Mouse (Mus musculus) neural tube, embryonic 12.5 days (tissue): ENCODE data around the gene Mst1. TPM values are rescaled to one million over a fixed set of nuclear protein-coding genes. Genes with fewer than 3 reads are reported as not detected.

Source experiments
- ATAC-seq: fragments of 200-750 bp; cut with Nextera tagmentation; 2 replicates; pipeline ENCODE4 v1.8.0; 2017; ENCODE audit warnings: low read depth, mild to moderate bottlenecking, moderate TSS enrichment, moderate library complexity; ENCODE audit not compliant: low FRiP score
- H3K27ac ChIP-seq: fragments of 300-500 bp; sonication (generic); 2 replicates; pipeline ENCODE4 v1.5.1; 2016
- H3K27me3 ChIP-seq: fragments of 300-500 bp; sonication (generic); replicated peaks from 2 replicates; pipeline ENCODE4 v1.6.1; 2016; ENCODE audit warnings: mild to moderate bottlenecking
- H3K36me3 ChIP-seq: fragments of 300-500 bp; sonication (generic); 2 replicates; pipeline ENCODE4 v1.6.1; 2016; ENCODE audit warnings: mild to moderate bottlenecking
- H3K4me1 ChIP-seq: fragments of 300-500 bp; sonication (generic); 2 replicates; pipeline ENCODE4 v1.6.1; 2016
- H3K4me2 ChIP-seq: fragments of 300-500 bp; sonication (generic); replicated peaks from 2 replicates; pipeline ENCODE4 v1.6.1; 2016; ENCODE audit warnings: mild to moderate bottlenecking
- H3K4me3 ChIP-seq: fragments of 300-500 bp; sonication (generic); 2 replicates; pipeline ENCODE4 v1.5.1; 2016
- H3K9ac ChIP-seq: fragments of 300-500 bp; sonication (generic); 2 replicates; pipeline ENCODE4 v1.6.1; 2016; ENCODE audit warnings: mild to moderate bottlenecking
- H3K9me3 ChIP-seq: fragments of 300-500 bp; sonication (generic); 2 replicates; pipeline ENCODE4 v1.6.1; 2016; ENCODE audit warnings: mild to moderate bottlenecking
- WGBS: fragments of 180-500 bp; shearing (Covaris S2); methylation state at CpG from one replicate; pipeline ENCODE4 v1.1.7; 2016; 5-methylcytosine and 5-hydroxymethylcytosine counted together
- polyA plus RNA-seq: library from polyadenylated mRNA; unstranded; fragments of >200 nt; fragmentation: Nextera tagmentation; extraction: Ambion mirVana; gene quantifications from 2 replicates; pipeline ENCODE4 v1.2.1, GENCODE M21; 2016

Mst1 gene
- polyA plus RNA-seq, result 0.44 and 0.46 TPM in 2 replicates

DNA sequence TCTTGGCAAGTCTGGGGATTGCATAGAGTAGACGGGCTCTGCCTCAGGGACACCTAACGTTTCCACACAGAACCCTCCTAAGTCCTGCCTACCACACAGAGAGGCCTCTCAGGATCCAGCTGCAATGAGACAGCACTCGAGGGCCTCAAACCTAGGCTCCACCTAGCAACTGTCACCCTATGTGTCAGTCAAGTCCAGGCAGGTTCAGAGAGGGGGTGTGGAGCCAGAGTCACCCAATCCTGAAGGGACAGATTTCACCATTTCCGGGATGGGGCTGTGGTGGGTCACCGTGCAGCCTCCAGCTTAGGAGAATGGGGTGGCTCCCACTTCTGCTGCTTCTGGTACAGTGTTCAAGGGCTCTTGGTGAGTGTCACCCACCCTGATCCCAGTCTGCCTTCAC is at the start of gene Mst1:
TSS of gene Mst1 (plus strand) at position 269 of the 400 bp plus-strand sequence.
- WGBS, result 76% methylated on average over 5 of the region's 5 CpGs
- peaks cover 22% of the 10 kb centered on the region for H3K4me1 ChIP-seq
- peaks cover 38% of the 10 kb centered on the region for H3K27me3 ChIP-seq
- peak within 1 kb of the TSS; percentile 87 for H3K4me3 ChIP-seq
- no peak within 1 kb of the TSS for H3K27ac ChIP-seq
- no peaks in the 10 kb centered on the region for H3K9me3 ChIP-seq
- peak within 1 kb of the TSS; percentile 96 for H3K4me2 ChIP-seq
- peak within 1 kb of the TSS; percentile 96 for H3K9ac ChIP-seq
- no peak for ATAC-seq
- H3K36me3 ChIP-seq, result peaks cover 13% of the 10 kb centered on the region

- Histone ChIP-seq H3K4me3 (no peak overlapping the region), H3K4me2 (no peak overlapping the region), H3K9me3 (no peaks in the 10 kb centered on the region), H3K27ac (no peak overlapping the region), H3K9ac (no peak overlapping the region), H3K4me1 (no peaks in the 10 kb centered on the region), H3K36me3 (peaks cover 56% of the 10 kb centered on the region), H3K27me3 (no peaks in the 10 kb centered on the region)
- 94% methylated on average over 5 of the region's 5 CpGs for WGBS
- ATAC-seq, result no peak
Measured at GRCm38 (mm10) chr9:108032126-108032525, 48.1 kb upstream of the Mst1 start.

- Histone ChIP-seq H3K4me3 (no peak overlapping the region), H3K9me3 (no peaks in the 10 kb centered on the region), H3K4me1 (no peaks in the 10 kb centered on the region), H3K9ac (no peak overlapping the region), H3K27me3 (no peaks in the 10 kb centered on the region), H3K27ac (no peak overlapping the region), H3K4me2 (no peak overlapping the region), H3K36me3 (peaks cover 58% of the 10 kb centered on the region)
- WGBS, result 100% methylated on average over 2 of the region's 2 CpGs
- no peak for ATAC-seq
Measured at GRCm38 (mm10) chr9:108035331-108036156, 44.7 kb upstream of the Mst1 start.

DNA sequence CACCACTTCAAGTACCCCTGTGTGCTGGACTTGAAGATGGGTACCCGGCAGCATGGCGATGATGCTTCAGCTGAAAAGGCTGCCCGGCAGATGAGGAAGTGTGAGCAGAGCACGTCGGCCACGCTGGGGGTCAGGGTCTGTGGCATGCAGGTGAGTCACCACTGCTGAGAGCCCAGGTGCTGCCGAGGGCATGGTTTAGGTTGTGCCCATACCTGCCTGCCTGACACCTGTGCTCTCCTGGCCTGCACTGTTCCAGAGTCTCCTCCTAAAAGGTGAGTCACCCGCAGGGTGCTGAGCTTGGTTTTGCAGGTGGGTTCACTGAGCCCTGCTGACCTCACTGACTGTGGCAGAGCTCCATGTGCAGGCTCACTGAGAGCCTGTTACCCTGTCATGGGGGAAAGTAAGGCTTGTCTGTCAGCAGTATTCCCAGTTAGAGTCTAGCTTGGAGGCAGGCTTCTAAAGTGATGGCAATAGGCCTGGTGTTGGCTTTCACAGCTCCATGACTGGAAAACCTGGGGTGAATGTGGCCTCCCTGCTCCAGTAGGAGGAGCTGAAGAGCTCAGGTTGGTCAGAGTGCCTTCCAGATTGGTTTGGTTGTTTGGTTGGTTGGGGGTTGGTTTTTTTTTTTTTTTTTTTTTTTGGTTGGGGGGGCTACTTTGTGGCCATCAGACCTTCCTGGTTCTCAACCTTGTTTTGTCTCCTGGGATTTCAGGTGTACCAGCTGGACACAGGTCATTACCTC is 35.3 kb upstream of the Mst1 start:
- WGBS, result 97% methylated on average over 8 of the region's 8 CpGs

DNA sequence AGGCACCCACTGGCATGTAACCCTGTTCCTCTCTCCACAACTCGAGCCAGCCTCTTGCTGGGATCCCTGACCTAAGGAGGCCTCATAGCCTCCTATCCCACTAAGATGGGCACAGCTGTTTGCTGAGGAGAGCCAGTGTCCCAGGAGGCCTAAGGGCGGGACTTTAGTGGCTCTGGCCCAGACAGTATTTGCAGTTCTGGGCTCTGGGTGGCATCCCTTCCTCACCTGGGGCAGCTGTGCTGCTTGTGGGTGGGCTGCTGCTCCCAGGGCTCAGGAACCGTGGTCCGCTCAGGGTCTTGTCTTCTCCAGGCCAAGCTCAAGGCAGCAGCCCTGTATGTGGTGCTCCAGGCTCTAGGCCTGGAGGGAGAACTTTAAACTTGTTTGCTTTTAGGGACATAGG is 33.7 kb upstream of the Mst1 start:
- Histone ChIP-seq H3K27me3 (no peaks in the 10 kb centered on the region), H3K9me3 (no peaks in the 10 kb centered on the region), H3K27ac (no peak overlapping the region), H3K4me1 (peaks cover 23% of the 10 kb centered on the region), H3K36me3 (peaks cover 59% of the 10 kb centered on the region), H3K4me2 (no peak overlapping the region), H3K9ac (no peak overlapping the region), H3K4me3 (no peak overlapping the region)
- WGBS, result 89% methylated on average over 4 of the region's 4 CpGs
- ATAC-seq, result no peak

More for the DNA sequence above, 35.3 kb upstream of the Mst1 start:
- Histone ChIP-seq H3K4me2 (no peak overlapping the region), H3K36me3 (peaks cover 59% of the 10 kb centered on the region), H3K9me3 (no peaks in the 10 kb centered on the region), H3K9ac (no peak overlapping the region), H3K27me3 (no peaks in the 10 kb centered on the region), H3K4me1 (peaks cover 16% of the 10 kb centered on the region), H3K4me3 (no peak overlapping the region), H3K27ac (no peak overlapping the region)
- no peak for ATAC-seq

DNA sequence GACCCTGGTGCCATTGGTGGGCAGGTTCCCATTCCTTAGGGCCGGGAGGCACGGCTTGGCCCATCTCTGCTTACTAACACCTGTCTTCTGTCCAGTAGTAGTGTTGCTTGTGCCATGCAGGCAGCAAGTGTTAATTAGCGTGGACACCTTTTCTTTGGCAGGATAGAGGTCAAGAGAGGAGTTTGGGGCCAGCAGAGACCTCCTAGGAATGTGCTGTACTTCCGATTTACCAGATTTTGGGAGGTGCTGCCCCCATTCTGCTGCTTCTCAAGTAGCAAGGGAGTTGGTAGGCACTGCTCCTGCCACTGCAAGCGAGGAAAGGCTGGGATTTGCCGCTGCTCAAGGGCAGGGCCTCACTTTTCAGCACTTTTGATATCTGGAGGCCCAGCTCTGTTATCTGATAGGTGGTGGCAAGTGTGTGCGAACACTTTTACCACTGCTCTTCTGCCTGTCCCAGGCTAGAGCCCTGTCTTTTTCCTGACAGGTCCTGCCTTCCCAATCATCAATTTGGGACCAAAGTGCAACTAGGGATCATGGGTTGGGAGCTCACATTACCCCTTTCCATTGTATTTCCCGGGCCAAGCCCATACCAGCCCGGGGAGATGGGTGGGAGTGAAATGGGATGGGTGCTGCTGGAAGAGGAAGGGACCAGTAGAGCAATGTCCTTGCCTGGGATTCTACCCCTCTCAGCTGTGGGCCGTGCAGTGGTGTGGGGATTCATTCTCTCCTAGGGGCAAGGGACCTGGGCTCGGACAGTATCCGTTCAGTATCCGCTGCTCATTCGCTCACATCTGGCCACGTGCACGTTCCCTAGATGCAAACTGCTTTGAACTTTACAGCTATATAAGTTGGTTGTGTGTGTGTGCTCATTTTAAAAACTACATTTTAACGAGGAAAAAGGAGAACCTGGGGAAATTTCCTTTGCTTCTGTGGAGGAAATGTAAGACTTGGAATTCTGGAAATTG is 32.4 kb upstream of the Mst1 start:
- H3K27ac ChIP-seq, result no peak overlapping the region
- peaks cover 49% of the 10 kb centered on the region for H3K36me3 ChIP-seq
- peak overlapping the region; percentile 70 for H3K4me3 ChIP-seq
- H3K9me3 ChIP-seq, result no peaks in the 10 kb centered on the region
- ATAC-seq, result no peak
- peaks cover 23% of the 10 kb centered on the region for H3K4me1 ChIP-seq
- peak overlapping the region; percentile 86 for H3K4me2 ChIP-seq
- no peaks in the 10 kb centered on the region for H3K27me3 ChIP-seq
- 50% methylated on average over 17 of the region's 17 CpGs for WGBS
- H3K9ac ChIP-seq, result peak overlapping the region; percentile 45; the same call in 1 of the 2 replicates

DNA sequence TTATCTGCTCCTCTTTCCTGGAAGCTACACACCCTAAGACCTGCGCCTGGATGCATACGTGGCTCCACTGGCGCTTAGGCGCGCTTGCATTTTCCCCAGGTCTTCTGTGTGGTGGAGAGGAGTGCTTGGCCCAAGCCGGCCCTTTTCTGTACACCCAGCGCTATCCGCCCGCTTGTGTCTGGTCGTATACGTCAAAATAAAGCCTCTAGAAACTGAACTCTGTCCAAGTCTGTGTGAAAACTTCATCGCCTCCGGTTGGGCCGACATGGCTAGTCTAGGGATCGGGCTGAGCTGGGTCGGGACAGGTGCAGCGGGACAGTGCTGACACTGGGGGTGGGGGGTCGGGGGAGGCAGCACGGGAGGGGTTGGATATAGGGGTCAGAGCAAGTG is 31.7 kb upstream of the Mst1 start:
- peak; percentile 58 for ATAC-seq
- Histone ChIP-seq H3K9me3 (no peaks in the 10 kb centered on the region), H3K4me3 (peak overlapping the region; percentile 70), H3K36me3 (peaks cover 46% of the 10 kb centered on the region), H3K4me1 (peaks cover 29% of the 10 kb centered on the region), H3K9ac (peak overlapping the region; percentile 45), H3K27ac (no peak overlapping the region), H3K27me3 (no peaks in the 10 kb centered on the region), H3K4me2 (peak overlapping the region; percentile 86)
- under 1% methylated on average over 19 of the region's 19 CpGs for WGBS

GRCm38 (mm10) chr9:108049016-108049455 is 31.2 kb upstream of the Mst1 start, which contains the start of gene Gmppb:
Gene Gmppb, plus strand, starts transcription at chr9:108049242.
- peak; percentile 92 for ATAC-seq
- Histone ChIP-seq H3K36me3 (peaks cover 51% of the 10 kb centered on the region), H3K4me3 (peak within 1 kb of the TSS; percentile 70), H3K4me2 (peak within 1 kb of the TSS; percentile 86), H3K27me3 (no peaks in the 10 kb centered on the region), H3K9ac (peak within 1 kb of the TSS; percentile 69), H3K27ac (no peak within 1 kb of the TSS), H3K4me1 (peaks cover 29% of the 10 kb centered on the region), H3K9me3 (no peaks in the 10 kb centered on the region)
- under 1% methylated on average over 37 of the region's 39 CpGs for WGBS

DNA sequence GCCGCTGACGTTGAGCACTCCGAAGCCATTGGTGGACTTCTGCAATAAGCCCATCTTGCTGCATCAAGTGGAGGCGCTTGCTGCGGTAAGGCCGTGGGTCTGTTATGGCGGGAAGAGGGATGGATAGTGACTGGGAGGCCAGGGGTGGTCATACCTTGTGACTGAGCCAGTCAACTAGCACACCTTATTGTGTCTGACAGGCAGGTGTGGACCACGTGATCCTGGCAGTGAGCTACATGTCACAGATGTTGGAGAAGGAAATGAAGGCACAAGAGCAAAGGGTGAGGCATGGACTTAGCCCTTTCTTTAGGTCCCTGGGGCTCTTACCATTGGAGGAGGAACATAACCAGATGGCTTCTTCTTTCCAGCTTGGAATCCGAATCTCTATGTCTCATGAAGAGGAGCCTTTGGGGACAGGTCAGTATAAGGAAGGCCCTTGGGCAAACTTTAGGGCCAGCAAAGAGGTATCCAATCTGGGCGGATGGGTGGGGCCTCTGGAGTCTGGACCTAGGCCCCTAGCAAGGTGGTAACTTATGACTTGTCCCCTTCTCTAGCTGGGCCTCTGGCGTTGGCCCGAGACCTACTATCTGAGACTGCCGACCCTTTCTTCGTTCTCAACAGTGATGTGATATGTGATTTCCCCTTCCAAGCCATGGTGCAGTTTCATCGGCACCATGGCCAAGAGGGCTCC is 30.5 kb upstream of the Mst1 start:
- WGBS, result 44% methylated on average over 15 of the region's 15 CpGs
- H3K9me3 ChIP-seq, result no peaks in the 10 kb centered on the region
- H3K4me2 ChIP-seq, result peak overlapping the region; percentile 86
- peaks cover 56% of the 10 kb centered on the region for H3K36me3 ChIP-seq
- no peaks in the 10 kb centered on the region for H3K27me3 ChIP-seq
- H3K4me3 ChIP-seq, result peak overlapping the region; percentile 70
- peak overlapping the region; percentile 69 for H3K9ac ChIP-seq
- ATAC-seq, result peak; percentile 12; the same call in 1 of the 2 replicates
- H3K4me1 ChIP-seq, result peaks cover 29% of the 10 kb centered on the region
- H3K27ac ChIP-seq, result no peak overlapping the region

GRCm38 (mm10) chr9:108051184-108051930 is 28.9 kb upstream of the Mst1 start:
- no peak overlapping the region for H3K27ac ChIP-seq
- H3K4me3 ChIP-seq, result no peak overlapping the region
- no peak for ATAC-seq
- H3K4me2 ChIP-seq, result no peak overlapping the region
- H3K9me3 ChIP-seq, result no peaks in the 10 kb centered on the region
- H3K36me3 ChIP-seq, result peaks cover 58% of the 10 kb centered on the region
- H3K9ac ChIP-seq, result no peak overlapping the region
- peaks cover 29% of the 10 kb centered on the region for H3K4me1 ChIP-seq
- 95% methylated on average over 15 of the region's 15 CpGs for WGBS
- H3K27me3 ChIP-seq, result no peaks in the 10 kb centered on the region

- Histone ChIP-seq H3K4me1 (peaks cover 29% of the 10 kb centered on the region), H3K27me3 (no peaks in the 10 kb centered on the region), H3K9ac (no peak overlapping the region), H3K9me3 (no peaks in the 10 kb centered on the region), H3K27ac (no peak overlapping the region), H3K4me3 (no peak overlapping the region), H3K4me2 (no peak overlapping the region), H3K36me3 (peaks cover 58% of the 10 kb centered on the region)
- no peak for ATAC-seq
- WGBS, result 83% methylated on average over 4 of the region's 4 CpGs
Measured at GRCm38 (mm10) chr9:108051931-108052220, 28.4 kb upstream of the Mst1 start.
